Mouse (Mus musculus) regulatory T cell (primary cell): ENCODE measurements around the gene Tomm40l.
"Not testable (repeated sequence)": the region's sequence is repeated elsewhere in the genome, so short reads cannot be mapped to it uniquely, and the experiment has no call there.

Source experiments
- in situ Hi-C: fragments of 300-600 bp; cut with MboI, MseI; formaldehyde crosslinking; loops from one replicate; pipeline ENCODE4 v1.15.1; 2025; ENCODE audit warnings: high pct_unique_total_duplicates

Tomm40l gene

GRCm38 (mm10) chr1:171250680-171251593, 28.6 kb upstream of the Tomm40l start, which contains the start of gene Ndufs2:
Ndufs2 (minus strand) TSS chr1:171251388.
- in situ Hi-C loops = no loop called here

- in situ Hi-C loops = no loop called here
Observed at GRCm38 (mm10) chr1:171249913-171250600, 27.7 kb upstream of the Tomm40l start, which contains the start of gene Adamts4. Adamts4 (plus strand) TSS chr1:171250421.

GRCm38 (mm10) chr1:171248386-171249226, 26.3 kb upstream of the Tomm40l start:
- in situ Hi-C loops = no loop called here

GRCm38 (mm10) chr1:171247916-171248315, 25.6 kb upstream of the Tomm40l start:
- in situ Hi-C loops = no loop called here

- in situ Hi-C loops = no loop called here
Observed at GRCm38 (mm10) chr1:171247453-171247841, 25.1 kb upstream of the Tomm40l start.

- in situ Hi-C loops = no loop called here
Observed at GRCm38 (mm10) chr1:171246709-171247452, 24.6 kb upstream of the Tomm40l start.

GRCm38 (mm10) chr1:171245353-171245752, 23.0 kb upstream of the Tomm40l start:
- in situ Hi-C loops = no loop called here

GRCm38 (mm10) chr1:171241952-171242351, 19.6 kb upstream of the Tomm40l start:
- in situ Hi-C loops = not testable (repeated sequence)

- in situ Hi-C loops = no loop called here
Observed at GRCm38 (mm10) chr1:171240911-171241310, 18.6 kb upstream of the Tomm40l start.

- in situ Hi-C loops = no loop called here
Observed at GRCm38 (mm10) chr1:171239992-171240744, 17.9 kb upstream of the Tomm40l start.

GRCm38 (mm10) chr1:171238463-171238862, 16.1 kb upstream of the Tomm40l start:
- in situ Hi-C loops = no loop called here

- in situ Hi-C loops = no loop called here
Observed at GRCm38 (mm10) chr1:171237438-171237837, 15.1 kb upstream of the Tomm40l start.

GRCm38 (mm10) chr1:171235791-171236190, 13.5 kb upstream of the Tomm40l start:
- in situ Hi-C loops = no loop called here

GRCm38 (mm10) chr1:171234538-171234937, 12.2 kb upstream of the Tomm40l start:
- in situ Hi-C loops = no loop called here

- in situ Hi-C loops = no loop called here
Observed at GRCm38 (mm10) chr1:171234126-171234525, 11.8 kb upstream of the Tomm40l start, which contains the start of gene Fcer1g. Fcer1g (minus strand) TSS chr1:171234365.

GRCm38 (mm10) chr1:171232800-171233730, 10.8 kb upstream of the Tomm40l start:
- in situ Hi-C loops = no loop called here

GRCm38 (mm10) chr1:171232348-171232747, 10.0 kb upstream of the Tomm40l start:
- in situ Hi-C loops = no loop called here

GRCm38 (mm10) chr1:171231844-171232243, 9.5 kb upstream of the Tomm40l start:
- in situ Hi-C loops = no loop called here

GRCm38 (mm10) chr1:171230215-171230614, 7.9 kb upstream of the Tomm40l start:
- in situ Hi-C loops = no loop called here
